33 mouse cellular contexts compared by ENCODE assay signal in genomic region chr1:192431423-192431822, GRCm38 (mm10).
"Had no signal": no experiment of that assay in that cellular context is flagged by ENCODE, and none has a peak within 500 bp of the region (broad histone marks: within the 10 kb centered on the region; RNA-seq: fewer than 3 reads in every experiment).

No protein-coding gene starts in this region.

- ATAC-seq: hindbrain, postnatal 0 days; inflammation-experienced regulatory T-cells, adult 6 months; intestine, embryonic 15.5 days; intestine, embryonic 16.5 days; intestine, postnatal 0 days had no signal

- H3K4me3 ChIP-seq: heart, embryonic 10.5 days; heart, embryonic 12.5 days; heart, embryonic 13.5 days; heart, embryonic 15.5 days; hindbrain, embryonic 10.5 days; hindbrain, embryonic 13.5 days; hindbrain, embryonic 15.5 days; intestine, embryonic 15.5 days; kidney, embryonic 15.5 days; layer of hippocampus, adult 2 months; left cerebral cortex, adult 2 months had no signal

- H3K4me1 ChIP-seq: heart, embryonic 10.5 days; heart, embryonic 12.5 days; heart, embryonic 13.5 days; heart, embryonic 15.5 days; intestine, embryonic 15.5 days; kidney, embryonic 15.5 days had no signal

- H3K27me3 ChIP-seq: heart, embryonic 12.5 days; heart, embryonic 15.5 days; hindbrain, embryonic 13.5 days; hindbrain, embryonic 15.5 days; intestine, embryonic 15.5 days; kidney, embryonic 15.5 days had no signal

- H3K9me3 ChIP-seq: heart, embryonic 10.5 days; heart, embryonic 12.5 days; heart, embryonic 13.5 days; heart, embryonic 15.5 days; hindbrain, embryonic 10.5 days; hindbrain, embryonic 13.5 days; hindbrain, embryonic 15.5 days; intestine, embryonic 15.5 days; kidney, embryonic 15.5 days had no signal

- H3K36me3 ChIP-seq: heart, embryonic 10.5 days; heart, embryonic 12.5 days; heart, embryonic 13.5 days; heart, embryonic 15.5 days; hindbrain, embryonic 10.5 days; hindbrain, embryonic 13.5 days; hindbrain, embryonic 15.5 days; intestine, embryonic 15.5 days; kidney, embryonic 15.5 days had no signal

- H3K27ac ChIP-seq: heart, embryonic 10.5 days; heart, embryonic 13.5 days; heart, embryonic 15.5 days; hindbrain, embryonic 10.5 days; hindbrain, embryonic 13.5 days; hindbrain, embryonic 14.5 days; hindbrain, embryonic 15.5 days; hindbrain, postnatal 0 days; intestine, embryonic 15.5 days; kidney, embryonic 15.5 days; kidney, postnatal 0 days; layer of hippocampus, adult 2 months; left cerebral cortex, adult 2 months had no signal

- H3K4me2 ChIP-seq: heart, embryonic 11.5 days; heart, embryonic 12.5 days; heart, embryonic 13.5 days; heart, embryonic 15.5 days; hindbrain, embryonic 13.5 days; hindbrain, embryonic 14.5 days; hindbrain, embryonic 15.5 days; intestine, embryonic 15.5 days; kidney, embryonic 15.5 days had no signal

- DNase-seq: heart, postnatal 10 days; heart, postnatal 14 days; heart, postnatal 36 days; heart, postnatal 4 days; kidney, adult 11 months; kidney, adult 18-20 months; kidney, adult 2 months; kidney, adult 8-10 months; kidney, adult 9 months; kidney, postnatal 10 days; kidney, postnatal 14 days; kidney, postnatal 25 days; kidney, postnatal 4 days; layer of hippocampus, adult 9-11 months; layer of hippocampus, postnatal 36 days had no signal

- H3K9ac ChIP-seq: heart, embryonic 12.5 days; heart, embryonic 13.5 days; heart, embryonic 15.5 days; hindbrain, embryonic 13.5 days; hindbrain, embryonic 14.5 days; hindbrain, embryonic 15.5 days; intestine, embryonic 15.5 days; kidney, embryonic 15.5 days had no signal
